Mouse (Mus musculus): ENCODE data around the gene Sox12.

Gene Sox12

DNA sequence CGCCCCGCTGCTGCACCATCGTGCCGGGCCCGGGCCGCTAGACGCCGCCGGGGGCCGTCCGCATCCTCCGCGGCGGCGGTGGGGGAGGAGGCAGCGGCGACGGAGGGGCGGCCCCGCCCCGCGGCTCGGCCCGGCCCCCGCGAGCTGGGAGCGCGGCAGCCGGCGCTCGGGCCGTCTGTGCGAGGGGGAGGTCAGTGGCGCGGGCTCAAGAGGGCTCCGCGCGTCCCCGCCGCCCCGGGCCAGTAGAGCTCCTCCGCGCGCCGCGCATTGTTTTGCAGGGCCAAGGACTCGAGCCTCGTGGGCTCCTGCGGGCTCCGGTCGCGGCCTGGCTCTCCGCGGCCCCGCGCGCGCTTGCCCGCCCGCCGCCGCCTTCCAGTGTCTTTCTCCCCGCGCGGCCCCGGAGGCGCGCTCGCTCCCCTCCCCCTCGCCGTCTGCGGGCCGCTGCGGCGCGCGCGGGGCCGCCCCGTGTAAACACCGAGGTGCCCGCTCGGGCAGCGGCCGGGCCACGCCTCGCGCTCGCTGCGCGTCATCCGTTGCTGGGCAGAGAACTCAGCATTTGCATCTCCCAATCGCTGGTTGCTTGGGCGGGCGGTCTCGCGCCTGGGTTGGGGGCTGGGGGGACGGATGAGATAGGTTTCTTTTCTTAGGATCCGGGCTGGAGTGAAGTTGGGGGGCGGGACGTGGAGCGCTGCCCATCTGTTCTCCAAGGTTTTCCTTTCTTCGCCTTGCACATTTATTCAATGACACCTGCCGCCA is at the start of gene Sox12:
Gene Sox12, minus strand, starts transcription at position 384 of the 756 bp plus-strand sequence.
- peak; percentile 94 for DNase-seq (ENCODE audit: low read depth, low spot score)

DNA sequence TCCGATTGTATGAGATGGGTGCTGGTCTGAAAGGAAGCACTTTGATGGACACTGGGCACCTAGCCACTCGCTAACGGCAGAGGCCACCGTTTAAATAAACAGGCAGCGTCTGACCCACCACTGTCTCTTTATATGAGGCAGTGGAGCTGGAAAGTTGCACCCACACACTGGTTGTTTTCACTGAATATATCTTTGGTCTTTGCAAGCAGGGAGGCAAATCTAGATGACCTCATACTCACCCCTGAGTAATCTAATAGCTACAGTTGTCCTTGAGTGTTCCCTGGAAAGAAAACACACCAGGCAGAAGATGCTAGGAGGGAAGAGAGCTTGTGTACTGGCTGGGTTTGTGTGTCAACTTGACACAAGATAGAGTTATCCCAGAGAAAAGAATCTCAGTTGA is 49.6 kb upstream of the Sox12 start:
- no peak for DNase-seq (ENCODE audit: low read depth, low spot score)

DNA sequence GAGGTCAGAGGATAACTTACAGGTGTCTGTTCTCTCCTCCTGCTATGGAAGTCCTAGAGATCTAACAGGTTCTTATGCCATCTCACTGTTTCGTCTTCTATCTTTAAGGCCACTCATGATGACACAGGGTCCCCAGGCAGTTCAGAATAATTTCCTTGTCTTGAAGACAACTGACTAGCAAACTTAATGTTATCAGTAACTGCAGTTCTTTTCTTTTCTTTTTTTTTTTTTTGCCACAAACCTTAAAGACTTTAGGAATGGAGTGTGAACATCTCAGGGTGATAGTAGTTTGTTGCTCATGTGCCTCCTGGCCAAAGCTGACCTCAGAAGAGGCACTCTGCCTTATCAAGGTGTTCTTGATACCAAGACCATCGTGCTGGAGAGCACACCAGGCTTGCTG is 48.8 kb upstream of the Sox12 start:
- no peak for DNase-seq (ENCODE audit: low read depth, low spot score)

DNA sequence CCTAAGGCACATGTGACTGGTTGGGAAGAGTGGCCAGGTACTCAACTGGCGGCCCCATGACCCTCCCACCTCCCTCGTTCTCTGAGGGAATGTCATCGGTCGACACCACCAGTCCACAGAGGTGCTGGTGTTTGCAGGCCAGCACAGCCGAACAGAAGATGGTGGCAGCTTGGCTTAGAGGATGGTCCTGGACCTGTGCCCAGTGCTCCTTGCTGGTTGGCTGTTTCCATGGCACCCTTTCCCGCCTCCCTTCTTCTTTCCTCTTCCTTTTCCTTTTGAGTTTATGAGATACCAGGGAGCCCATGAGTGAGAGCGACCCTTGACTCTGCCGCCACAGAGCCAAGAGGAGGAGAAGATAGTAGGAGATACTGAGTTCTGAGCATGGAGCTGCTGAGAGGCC is 45.4 kb upstream of the Sox12 start:
- DNase-seq (ENCODE audit: low read depth, low spot score) = no peak

DNA sequence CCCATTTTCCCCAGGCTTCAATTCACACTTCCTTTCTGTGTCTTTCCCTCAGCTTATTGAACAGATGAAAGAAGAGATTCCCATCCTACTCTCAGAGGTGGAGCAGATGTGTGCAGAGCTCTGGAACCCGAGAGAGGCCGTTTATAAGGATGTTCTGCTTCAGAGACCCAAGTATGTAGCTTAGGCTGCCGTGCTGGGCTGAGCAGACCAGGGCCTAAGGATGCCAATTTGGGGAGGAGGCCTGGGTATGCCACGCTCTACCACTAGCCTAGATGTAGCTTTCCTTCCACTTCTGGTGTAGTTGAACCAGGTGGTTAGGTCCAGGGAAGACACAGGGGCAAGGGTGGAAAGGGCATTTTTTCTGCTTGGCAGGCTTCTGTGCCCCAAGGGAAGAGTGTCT is 44.5 kb upstream of the Sox12 start:
- DNase-seq (ENCODE audit: low read depth, low spot score) = no peak

DNA sequence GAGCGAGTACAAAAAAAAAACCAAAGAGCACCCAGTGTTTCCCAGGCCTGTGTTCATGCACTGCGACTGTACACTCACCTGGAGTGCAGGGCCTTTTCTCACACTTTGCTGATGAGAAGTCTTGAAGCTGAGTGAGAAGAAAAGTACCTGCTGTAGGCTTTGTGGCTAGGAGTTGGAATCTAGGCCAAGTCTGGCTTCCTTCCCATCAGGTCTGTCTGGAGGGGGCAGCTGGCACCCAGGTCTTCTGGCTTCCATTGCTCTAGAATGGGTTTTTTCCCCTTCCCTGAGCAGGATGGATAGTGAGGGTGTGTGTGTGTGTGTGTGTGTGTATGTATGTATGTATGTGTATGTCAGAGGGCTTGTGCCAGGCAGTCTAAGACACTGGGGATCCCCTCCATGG is 42.0 kb upstream of the Sox12 start:
- no peak for DNase-seq (ENCODE audit: low read depth, low spot score)

DNA sequence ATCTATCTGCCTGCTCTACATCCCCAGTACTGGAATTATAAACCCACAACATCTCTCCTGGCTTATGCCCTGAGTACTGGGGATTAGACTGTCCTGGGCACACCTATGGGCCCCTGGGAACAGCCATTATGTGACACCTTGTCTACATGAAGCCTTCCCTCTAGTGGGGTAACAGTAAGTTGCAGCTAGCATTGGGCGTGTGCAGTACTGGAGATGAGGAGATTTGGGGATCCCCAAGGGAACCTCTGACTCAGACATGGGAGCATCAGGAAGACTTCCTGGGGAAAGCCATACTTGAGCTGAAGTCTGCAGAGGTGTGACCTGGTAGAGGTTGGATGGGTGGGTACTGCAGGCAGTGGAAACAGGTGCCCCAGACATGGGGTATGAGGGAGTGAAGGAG is 41.1 kb upstream of the Sox12 start:
- DNase-seq (ENCODE audit: low read depth, low spot score) = no peak

DNA sequence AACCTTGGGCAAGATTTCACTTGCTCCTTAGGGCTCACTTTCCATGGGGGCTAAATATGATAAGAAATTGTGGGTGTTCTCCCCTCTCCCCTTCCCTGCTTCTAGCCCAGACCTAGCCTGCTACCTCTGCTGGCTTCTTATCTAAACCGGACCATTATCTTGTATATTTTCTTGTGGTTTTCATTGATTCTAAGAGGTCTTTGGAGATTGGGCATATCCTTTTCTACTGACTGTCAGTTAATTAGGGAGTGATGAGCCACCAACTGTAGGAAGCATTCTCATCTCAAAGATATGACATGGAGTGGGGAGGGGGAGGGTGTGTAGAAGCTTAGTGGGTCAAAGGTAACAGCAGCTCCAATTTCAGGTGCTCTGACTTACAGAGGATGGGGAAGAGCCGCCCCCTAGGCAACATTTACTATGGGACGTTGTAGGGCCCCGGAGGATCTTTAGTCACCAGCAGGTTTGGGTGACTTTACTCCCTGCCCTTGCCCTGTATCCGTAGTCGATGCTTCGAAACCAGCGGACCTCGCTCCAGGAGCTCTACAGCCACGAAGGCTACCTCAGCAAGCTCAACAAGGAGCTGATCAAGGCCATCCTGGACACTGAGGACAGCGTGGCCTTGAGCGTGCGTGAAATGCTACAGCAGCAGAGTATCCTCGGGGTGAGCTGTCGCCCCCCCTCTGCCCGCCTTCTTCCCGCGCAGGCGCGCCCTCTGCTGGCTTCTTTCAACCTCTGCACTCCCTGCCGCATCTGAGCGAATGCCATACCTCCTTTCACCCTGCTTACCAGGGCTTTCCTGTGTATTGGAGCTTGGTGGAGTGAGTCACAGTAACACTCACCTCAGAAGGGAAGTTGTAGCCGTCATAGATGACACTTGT is 39.4 kb upstream of the Sox12 start:
- peak; percentile 73 for DNase-seq (ENCODE audit: low read depth, low spot score)

DNA sequence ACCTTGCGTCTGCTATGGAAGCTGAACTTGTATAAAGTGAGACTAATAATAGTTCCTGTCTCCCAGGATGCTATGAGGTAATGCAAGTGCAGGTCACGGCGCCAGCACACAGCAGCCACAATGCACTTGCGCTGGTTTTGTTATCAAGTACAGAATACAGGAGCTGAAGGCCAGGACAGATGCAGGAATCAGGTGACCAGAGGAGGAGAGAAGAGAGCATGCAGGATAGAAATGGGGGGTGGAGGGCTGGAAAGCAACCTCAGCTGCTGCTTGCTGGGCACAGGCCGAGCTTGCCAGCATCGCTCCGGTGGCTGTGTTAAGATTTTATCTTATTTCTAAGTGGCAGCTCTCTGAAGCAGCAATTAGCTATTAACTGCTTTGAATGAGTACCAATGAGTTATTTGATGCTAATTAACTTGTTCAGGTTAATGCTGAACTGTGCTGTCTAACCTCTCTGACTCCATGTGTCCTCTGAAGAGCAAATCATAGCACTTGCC is 38.6 kb upstream of the Sox12 start:
- DNase-seq (ENCODE audit: low read depth, low spot score) = no peak

DNA sequence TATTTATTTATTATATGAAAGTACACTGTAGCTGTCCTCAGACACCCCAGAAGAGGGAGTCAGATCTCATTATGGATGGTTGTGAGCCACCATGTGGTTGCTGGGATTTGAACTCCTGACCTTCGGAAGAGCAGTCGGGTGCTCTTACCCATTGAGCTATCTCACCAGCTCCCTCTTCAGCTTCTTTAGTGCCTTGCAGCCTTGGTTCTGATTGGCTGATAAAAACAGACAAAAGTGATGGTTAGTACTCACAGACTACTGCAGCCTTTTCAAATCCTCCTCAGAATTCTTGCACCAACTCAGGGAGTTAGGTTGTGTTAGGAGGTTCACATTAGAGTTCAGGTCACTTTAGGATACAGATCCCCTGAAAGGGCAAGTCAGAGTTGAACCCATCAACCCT is 30.6 kb upstream of the Sox12 start:
- peak; percentile 67 for DNase-seq (ENCODE audit: low read depth, low spot score)

DNA sequence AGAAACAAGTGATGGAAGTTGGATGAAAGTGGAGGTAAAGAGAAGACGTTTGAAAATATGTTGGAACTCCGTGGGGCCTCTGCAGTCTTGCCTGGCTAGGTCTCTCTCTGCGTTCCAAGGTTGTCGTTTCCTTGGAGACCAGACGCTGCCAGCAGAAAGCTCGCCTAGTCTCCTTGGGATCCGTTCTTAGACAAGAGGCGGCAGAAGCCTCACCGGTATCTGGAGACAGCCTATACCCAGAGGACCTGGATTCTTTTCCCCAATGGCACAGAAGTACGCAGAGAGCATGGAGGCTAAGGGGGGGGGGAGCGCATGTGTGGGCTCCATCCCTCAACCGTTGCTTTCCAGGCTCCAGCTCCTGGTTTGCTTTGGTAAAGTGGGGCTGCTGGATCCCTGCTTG is 29.6 kb upstream of the Sox12 start:
- DNase-seq (ENCODE audit: low read depth, low spot score) = peak; percentile 70

DNA sequence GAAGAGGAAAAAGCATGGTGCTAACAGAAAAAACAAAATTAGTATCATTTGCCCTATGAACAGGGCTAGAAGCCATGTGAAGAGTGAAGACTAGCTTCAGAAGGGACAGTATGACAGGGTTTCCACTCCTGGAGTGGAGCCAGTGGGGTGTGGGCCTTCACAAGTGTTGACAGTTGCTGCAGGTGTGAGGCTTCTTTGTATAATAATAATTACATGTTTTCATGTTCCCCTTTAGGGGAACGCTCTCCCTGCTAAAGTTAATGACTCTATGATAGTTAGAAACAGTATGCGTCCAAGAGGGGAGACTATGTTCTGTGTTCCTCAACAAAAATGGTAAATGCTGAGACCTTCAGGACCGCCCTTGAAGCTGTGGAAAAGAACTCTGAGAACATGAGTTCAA is 17.9 kb upstream of the Sox12 start:
- no peak for DNase-seq (ENCODE audit: low read depth, low spot score)

DNA sequence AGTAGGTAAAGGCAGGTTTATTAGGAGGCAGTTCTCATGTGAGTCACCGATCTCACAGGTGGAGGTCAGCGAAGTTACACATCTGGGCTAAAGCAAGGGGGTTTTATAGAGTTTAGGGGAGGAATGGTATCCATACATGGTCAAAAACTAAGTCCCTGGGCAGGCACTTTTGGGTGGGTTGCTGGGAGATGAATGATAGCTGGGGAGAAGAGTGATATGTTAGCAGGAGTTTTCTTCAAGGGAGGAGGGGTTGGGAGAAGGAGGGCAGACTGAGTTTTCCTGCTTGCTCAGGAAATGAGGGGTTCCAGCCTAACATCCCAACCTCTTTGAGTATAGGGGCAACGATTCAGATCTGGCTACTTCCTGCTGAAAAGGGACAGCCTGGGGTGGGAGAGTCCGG is 17.4 kb upstream of the Sox12 start, which contains the start of gene 6820408C15Rik:
Gene 6820408C15Rik, plus strand, starts transcription at position 301 of the 400 bp plus-strand sequence.
- no peak for DNase-seq (ENCODE audit: low read depth, low spot score)

DNA sequence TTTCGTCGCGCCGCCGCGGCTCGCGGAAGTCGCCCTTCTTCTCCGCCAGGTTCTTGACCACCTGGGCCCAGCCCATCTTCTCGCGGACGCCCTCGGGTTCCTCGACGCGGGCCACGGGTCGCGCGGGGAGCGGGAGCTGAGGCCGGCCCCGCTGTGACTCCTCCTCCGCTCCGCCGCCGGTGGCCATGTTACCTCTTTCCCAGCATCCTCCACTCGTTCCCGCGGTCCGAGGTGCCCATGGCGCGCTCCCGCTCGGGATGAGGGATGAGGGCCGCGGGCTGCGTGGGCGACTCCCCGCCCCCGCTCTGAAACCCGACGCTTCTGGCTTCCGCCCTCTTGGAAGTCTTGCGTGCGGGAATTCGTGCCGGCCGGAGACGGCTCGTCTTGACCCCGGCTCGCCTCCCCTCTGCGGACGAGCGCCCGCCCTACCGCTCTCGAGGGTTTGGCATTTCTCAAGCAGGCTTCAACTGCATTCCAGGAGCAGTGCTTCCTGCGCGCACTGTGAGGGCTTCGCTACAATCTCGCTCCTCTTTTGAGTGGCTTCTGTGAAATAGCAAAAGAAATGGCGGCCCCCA is 16.8 kb upstream of the Sox12 start, which contains the start of gene Zcchc3:
Gene Zcchc3, minus strand, starts transcription at position 437 of the 575 bp plus-strand sequence.
- peak; percentile 95 for DNase-seq (ENCODE audit: low read depth, low spot score)

DNA sequence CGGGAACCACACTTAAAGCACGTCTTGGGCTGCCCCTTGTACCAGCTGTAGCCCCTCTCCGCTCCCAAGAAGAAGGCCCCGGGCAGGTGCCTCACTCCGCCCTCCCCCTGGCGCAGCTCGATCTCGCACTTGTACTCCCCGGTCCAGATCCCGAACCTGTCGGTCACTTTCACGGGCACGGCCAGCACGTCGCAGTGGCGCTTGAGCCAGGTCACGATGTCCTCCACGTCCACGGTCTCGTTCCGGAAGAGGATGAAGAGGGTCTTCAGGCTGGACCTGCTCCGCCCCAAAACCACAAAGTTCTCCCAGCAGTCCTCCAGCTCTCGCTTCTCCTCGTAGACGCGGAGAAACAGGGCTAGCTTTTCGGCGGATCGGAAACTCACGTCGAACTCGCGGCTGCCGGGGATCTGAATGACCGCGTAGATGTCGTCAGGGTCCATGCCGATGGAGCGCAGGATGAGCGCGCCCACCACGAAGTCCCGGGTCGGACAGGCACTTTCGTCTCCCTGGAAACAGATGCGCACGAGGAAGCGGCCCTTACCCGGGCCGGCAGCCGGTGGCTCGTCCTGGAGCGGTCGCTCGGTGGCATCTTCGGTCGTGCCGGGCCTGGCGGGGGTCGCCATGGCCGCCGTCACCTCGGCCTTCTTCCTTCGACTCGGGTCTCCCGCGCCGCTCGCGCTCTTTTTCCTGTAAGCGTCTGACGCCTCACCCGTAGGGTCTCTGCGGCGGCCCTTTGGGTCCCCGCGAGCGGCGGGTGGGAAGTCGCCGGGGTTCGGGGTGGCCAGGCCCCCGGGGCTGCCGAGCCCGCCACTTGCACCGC is 16.1 kb upstream of the Sox12 start:
- peak; percentile 46 for DNase-seq (ENCODE audit: low read depth, low spot score)

DNA sequence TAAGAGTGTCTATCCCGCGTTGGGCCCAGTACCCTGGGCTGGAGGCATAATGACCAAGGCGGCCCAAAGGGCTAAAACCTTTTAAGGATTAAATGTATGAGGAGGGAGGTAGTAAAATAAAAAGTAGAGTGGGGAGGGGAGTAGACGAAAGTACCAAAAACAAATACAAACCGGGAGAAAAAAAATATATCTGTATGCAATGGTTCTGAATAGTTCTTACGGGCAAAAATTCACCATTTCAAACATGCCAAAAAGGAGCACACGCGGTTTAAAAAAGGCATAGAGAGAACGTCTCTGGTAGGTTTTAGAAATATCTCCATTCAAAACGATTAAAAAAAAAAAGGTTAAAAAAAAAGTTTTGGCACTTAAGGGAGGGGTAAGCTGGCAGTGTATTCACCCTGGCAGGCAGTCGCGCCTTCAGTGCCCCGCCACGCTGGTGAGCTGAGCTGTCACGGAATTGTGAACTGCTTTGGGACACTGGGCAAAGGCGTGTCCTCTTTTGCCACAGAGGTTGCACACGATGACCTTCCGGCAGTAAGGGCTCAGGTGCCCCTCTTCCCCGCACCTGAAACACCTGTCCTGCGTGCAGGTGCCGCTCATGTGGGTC is 15.4 kb upstream of the Sox12 start:
- no peak for DNase-seq (ENCODE audit: low read depth, low spot score)

DNA sequence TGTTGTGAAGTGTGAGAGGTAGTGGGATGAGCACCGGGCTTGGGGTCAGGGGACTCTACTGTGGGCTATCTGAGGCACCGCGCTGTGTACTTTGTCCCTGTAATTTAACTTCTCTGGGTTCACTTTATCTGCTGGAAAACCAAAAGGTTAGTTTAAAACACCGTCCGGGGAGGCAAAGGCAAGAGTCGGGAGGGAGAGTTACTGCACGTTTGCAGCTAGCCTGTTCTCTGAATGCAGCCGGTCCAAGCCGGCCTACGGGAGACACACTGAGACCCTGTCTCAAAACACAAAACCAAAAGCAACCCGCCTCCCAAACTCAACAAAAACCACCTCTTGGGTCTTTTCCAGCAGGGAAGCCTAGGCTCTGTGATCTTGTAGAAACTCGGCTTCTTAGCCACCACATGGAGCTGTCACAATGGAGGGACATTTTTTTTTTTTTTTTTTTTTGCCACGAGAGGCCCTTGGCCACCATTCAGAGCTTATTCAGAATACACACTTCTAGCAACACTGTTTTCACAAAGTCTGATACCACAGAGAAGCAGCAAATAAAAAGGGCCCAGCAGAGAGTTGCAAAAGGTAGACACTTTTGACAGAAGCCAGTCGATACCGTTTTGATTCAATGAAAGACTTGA is 14.8 kb upstream of the Sox12 start:
- no peak for DNase-seq (ENCODE audit: low read depth, low spot score)

DNA sequence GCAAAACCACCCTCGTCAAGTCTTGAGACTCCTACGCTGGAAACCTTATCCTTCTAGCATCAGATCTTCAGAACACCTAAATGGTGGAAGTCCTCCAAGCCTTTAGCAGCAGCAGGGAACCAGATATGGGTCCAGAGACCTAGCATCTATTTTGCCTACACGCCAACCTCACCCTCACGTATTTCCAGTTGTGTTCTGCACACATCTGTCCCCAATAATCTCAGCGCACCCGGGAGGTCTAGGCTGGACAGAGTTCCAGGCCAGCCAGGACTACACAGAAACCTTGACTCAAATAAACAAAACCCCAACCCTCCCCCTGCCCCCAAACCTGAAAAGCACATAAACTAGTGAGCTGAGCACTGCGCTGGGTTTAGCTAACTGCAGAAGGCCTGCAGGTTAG is 13.6 kb upstream of the Sox12 start:
- no peak for DNase-seq (ENCODE audit: low read depth, low spot score)

DNA sequence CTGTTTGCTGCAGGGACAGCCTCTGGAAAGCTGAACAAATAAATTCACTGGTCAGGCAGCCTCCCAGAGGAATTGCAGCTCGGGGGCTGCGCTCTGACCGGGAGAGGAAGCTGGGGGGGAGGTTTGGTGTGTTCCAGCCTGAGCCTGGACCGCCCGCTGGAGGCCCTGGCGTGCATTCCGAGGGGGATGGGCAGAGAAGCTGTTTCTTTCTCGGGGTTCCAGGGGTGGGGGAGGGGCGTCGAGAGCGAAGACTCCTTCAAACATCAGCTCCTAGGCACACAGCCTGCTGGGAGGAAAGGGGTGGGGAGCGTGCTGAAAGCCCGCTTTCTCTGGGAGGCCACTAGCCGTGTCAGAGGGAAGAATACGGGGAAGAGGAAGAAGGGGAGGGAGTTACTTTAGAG is 13.1 kb upstream of the Sox12 start:
- DNase-seq (ENCODE audit: low read depth, low spot score) = peak; percentile 98

DNA sequence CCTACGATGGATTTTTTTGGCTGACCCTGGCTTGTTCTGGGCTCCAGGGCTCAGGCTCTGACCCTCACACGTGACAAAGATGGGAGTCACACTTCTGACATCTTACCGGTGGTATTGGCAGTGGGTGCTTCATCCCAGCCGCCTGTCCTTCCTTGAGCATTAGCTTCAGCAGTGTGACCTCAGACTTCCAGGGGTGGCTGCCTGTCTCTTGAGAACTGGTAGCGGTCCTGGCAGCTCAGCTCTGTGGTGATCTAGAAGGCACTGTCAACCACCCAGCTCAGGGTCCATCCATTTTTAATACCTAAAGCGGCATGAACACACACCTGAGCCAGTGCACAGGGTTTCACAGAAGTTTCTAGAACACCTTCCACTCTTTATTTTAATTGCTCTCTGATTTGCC is 11.9 kb upstream of the Sox12 start:
- DNase-seq (ENCODE audit: low read depth, low spot score) = no peak

Data from R1 (cell line).